Mouse (Mus musculus): ENCODE data around the gene Elof1. TPM values are rescaled to one million over a fixed set of nuclear protein-coding genes. Genes with fewer than 3 reads are reported as not detected.
A peak's percentile ranks its signal among the peaks of the same experiment; 100 is the strongest.
"Not testable (repeated sequence)": the region's sequence is repeated elsewhere in the genome, so short reads cannot be mapped to it uniquely, and the experiment has no call there.

Elof1 gene
- polyA plus RNA-seq, 1 experiment from 2014 or later, result 191 TPM

GRCm38 (mm10) chr9:22161299-22161698 is 44.3 kb upstream of the Elof1 start:
- ATAC-seq (no peak), DNase-seq (ENCODE audit: low spot score) (no peak)
- peaks cover 5% of the 10 kb centered on the region; the same call in 1 of the 2 replicates for H3K4me1 ChIP-seq (ENCODE audit: insufficient read depth, low read depth, low read length)
- no peaks in the 10 kb centered on the region for H3K36me3 ChIP-seq (ENCODE audit: insufficient read depth, low read length)
- no peak overlapping the region for H3K27ac ChIP-seq (ENCODE audit: low read length)
- TF ChIP-seq CTCF (IDR thresholded peaks at IDR 0.05), result no peak
- TF ChIP-seq EP300 (IDR thresholded peaks at IDR 0.05), result no peak
- no peaks in the 10 kb centered on the region for H3K9me3 ChIP-seq (ENCODE audit: low read length)
- whole genome bisulfite sequencing, result 33% methylated on average over 6 of the region's 6 CpGs
- H3K27me3 ChIP-seq (replicated peaks; ENCODE audit: insufficient read depth, low read length), result no peaks in the 10 kb centered on the region
- H3K4me3 ChIP-seq (ENCODE audit: low read depth, low read length), result no peak overlapping the region
- no peak overlapping the region for H3K4me2 ChIP-seq (replicated peaks; ENCODE audit: low read depth, low read length)
- no peak overlapping the region for H3K9ac ChIP-seq (replicated peaks; ENCODE audit: low read depth)

GRCm38 (mm10) chr9:22157516-22158265 is 40.7 kb upstream of the Elof1 start:
- peak overlapping the region; percentile 94; the same call in 1 of the 2 replicates for H3K27ac ChIP-seq (ENCODE audit: low read length)
- H3K9me3 ChIP-seq (ENCODE audit: low read length), result 0 out of 2 replicates have a peak, but pooled peaks cover 3% of the 10 kb centered on the region
- H3K36me3 ChIP-seq (ENCODE audit: insufficient read depth, low read length), result no peaks in the 10 kb centered on the region
- H3K9ac ChIP-seq (replicated peaks; ENCODE audit: low read depth), result peak overlapping the region; percentile 86
- H3K4me3 ChIP-seq (ENCODE audit: low read depth, low read length), result peak overlapping the region; percentile 71
- no peak for DNase-seq (ENCODE audit: low spot score)
- no peak for ATAC-seq
- peaks cover 5% of the 10 kb centered on the region; the same call in 1 of the 2 replicates for H3K4me1 ChIP-seq (ENCODE audit: insufficient read depth, low read depth, low read length)
- WGBS, result 64% methylated on average over 34 of the region's 34 CpGs
- H3K27me3 ChIP-seq (replicated peaks; ENCODE audit: insufficient read depth, low read length), result no peaks in the 10 kb centered on the region
- no peak for TF ChIP-seq CTCF (IDR thresholded peaks at IDR 0.05)
- no peak for TF ChIP-seq EP300 (IDR thresholded peaks at IDR 0.05)
- H3K4me2 ChIP-seq (replicated peaks; ENCODE audit: low read depth, low read length), result peak overlapping the region; percentile 72

- peaks cover 5% of the 10 kb centered on the region; the same call in 1 of the 2 replicates for H3K4me1 ChIP-seq (ENCODE audit: insufficient read depth, low read depth, low read length)
- DNase-seq (ENCODE audit: low spot score) (peak; percentile 99), ATAC-seq (peak; percentile 99)
- no peaks in the 10 kb centered on the region for H3K27me3 ChIP-seq (replicated peaks; ENCODE audit: insufficient read depth, low read length)
- TF ChIP-seq EP300 (IDR thresholded peaks at IDR 0.05) (no peak), CTCF (IDR thresholded peaks at IDR 0.05) (peak; percentile 64)
- H3K4me2 ChIP-seq (replicated peaks; ENCODE audit: low read depth, low read length), result peak within 1 kb of the TSS; percentile 72
- H3K27ac ChIP-seq (ENCODE audit: low read length), result peak within 1 kb of the TSS; percentile 94
- under 1% methylated on average over 54 of the region's 65 CpGs for WGBS
- 0 out of 2 replicates have a peak, but pooled peaks cover 3% of the 10 kb centered on the region for H3K9me3 ChIP-seq (ENCODE audit: low read length)
- peak within 1 kb of the TSS; percentile 71 for H3K4me3 ChIP-seq (ENCODE audit: low read depth, low read length)
- H3K36me3 ChIP-seq (ENCODE audit: insufficient read depth, low read length), result no peaks in the 10 kb centered on the region
- H3K9ac ChIP-seq (replicated peaks; ENCODE audit: low read depth), result peak within 1 kb of the TSS; percentile 86
These were observed 39.7 kb upstream of the Elof1 start, which contains the start of gene Pigyl for GRCm38 (mm10) chr9:22156497-22157245. TSS of gene Pigyl (plus strand) at chr9:22156846.

GRCm38 (mm10) chr9:22155614-22156013 is 38.6 kb upstream of the Elof1 start:
- Histone ChIP-seq H3K4me1 (ENCODE audit: insufficient read depth, low read depth, low read length) (peaks cover 5% of the 10 kb centered on the region; the same call in 1 of the 2 replicates), H3K27ac (ENCODE audit: low read length) (no peak overlapping the region), H3K9ac (replicated peaks; ENCODE audit: low read depth) (no peak overlapping the region), H3K27me3 (replicated peaks; ENCODE audit: insufficient read depth, low read length) (no peaks in the 10 kb centered on the region), H3K9me3 (ENCODE audit: low read length) (0 out of 2 replicates have a peak, but pooled peaks cover 3% of the 10 kb centered on the region), H3K36me3 (ENCODE audit: insufficient read depth, low read length) (no peaks in the 10 kb centered on the region), H3K4me3 (ENCODE audit: low read depth, low read length) (no peak overlapping the region), H3K4me2 (replicated peaks; ENCODE audit: low read depth, low read length) (peak overlapping the region; percentile 25; the same call in 1 of the 2 replicates)
- ATAC-seq (peak; percentile 20), DNase-seq (ENCODE audit: low spot score) (peak; percentile 81)
- WGBS, result 14% methylated on average over 10 of the region's 10 CpGs
- TF ChIP-seq EP300 (IDR thresholded peaks at IDR 0.05) (no peak; the same call in 1 of the 2 replicates), CTCF (IDR thresholded peaks at IDR 0.05) (peak; percentile 84)

- peaks cover 5% of the 10 kb centered on the region; the same call in 1 of the 2 replicates for H3K4me1 ChIP-seq (ENCODE audit: insufficient read depth, low read depth, low read length)
- 84% methylated on average over 3 of the region's 3 CpGs for WGBS
These were observed 36.8 kb upstream of the Elof1 start for GRCm38 (mm10) chr9:22153810-22154209.

GRCm38 (mm10) chr9:22150946-22151345 is 34.0 kb upstream of the Elof1 start:
- 0 out of 2 replicates have a peak, but pooled peaks cover 3% of the 10 kb centered on the region for H3K9me3 ChIP-seq (ENCODE audit: low read length)
- no peak overlapping the region for H3K4me3 ChIP-seq (ENCODE audit: low read depth, low read length)
- H3K4me1 ChIP-seq (ENCODE audit: insufficient read depth, low read depth, low read length), result no peaks in the 10 kb centered on the region
- DNase-seq (ENCODE audit: low spot score) (no peak), ATAC-seq (no peak)
- 62% methylated on average over 2 of the region's 2 CpGs for WGBS
- H3K9ac ChIP-seq (replicated peaks; ENCODE audit: low read depth), result no peak overlapping the region
- H3K4me2 ChIP-seq (replicated peaks; ENCODE audit: low read depth, low read length), result no peak overlapping the region
- no peak overlapping the region for H3K27ac ChIP-seq (ENCODE audit: low read length)
- H3K36me3 ChIP-seq (ENCODE audit: insufficient read depth, low read length), result no peaks in the 10 kb centered on the region
- TF ChIP-seq EP300 (IDR thresholded peaks at IDR 0.05), result no peak
- TF ChIP-seq CTCF (IDR thresholded peaks at IDR 0.05), result no peak
- no peaks in the 10 kb centered on the region for H3K27me3 ChIP-seq (replicated peaks; ENCODE audit: insufficient read depth, low read length)

More at GRCm38 (mm10) chr9:22153810-22154209, 36.8 kb upstream of the Elof1 start:
- no peak for ATAC-seq
- no peak for DNase-seq (ENCODE audit: low spot score)
- Histone ChIP-seq H3K9me3 (ENCODE audit: low read length) (0 out of 2 replicates have a peak, but pooled peaks cover 3% of the 10 kb centered on the region), H3K27ac (ENCODE audit: low read length) (no peak overlapping the region), H3K4me3 (ENCODE audit: low read depth, low read length) (no peak overlapping the region), H3K4me2 (replicated peaks; ENCODE audit: low read depth, low read length) (no peak overlapping the region), H3K9ac (replicated peaks; ENCODE audit: low read depth) (no peak overlapping the region), H3K27me3 (replicated peaks; ENCODE audit: insufficient read depth, low read length) (no peaks in the 10 kb centered on the region), H3K36me3 (ENCODE audit: insufficient read depth, low read length) (no peaks in the 10 kb centered on the region)
- TF ChIP-seq CTCF (IDR thresholded peaks at IDR 0.05) (no peak; the same call in 1 of the 2 replicates), EP300 (IDR thresholded peaks at IDR 0.05) (no peak)

GRCm38 (mm10) chr9:22150249-22150693 is 33.3 kb upstream of the Elof1 start:
- H3K36me3 ChIP-seq (ENCODE audit: insufficient read depth, low read length); H3K4me3 ChIP-seq (ENCODE audit: low read depth, low read length); H3K4me1 ChIP-seq (ENCODE audit: insufficient read depth, low read depth, low read length); DNase-seq (ENCODE audit: low spot score); ATAC-seq; H3K9ac ChIP-seq (replicated peaks; ENCODE audit: low read depth); H3K27me3 ChIP-seq (replicated peaks; ENCODE audit: insufficient read depth, low read length); H3K9me3 ChIP-seq (ENCODE audit: low read length); H3K4me2 ChIP-seq (replicated peaks; ENCODE audit: low read depth, low read length); H3K27ac ChIP-seq (ENCODE audit: low read length): not testable (repeated sequence)
- 68% methylated on average over 7 of the region's 7 CpGs for WGBS

Data from lung, postnatal 0 days (tissue).